Mouse (Mus musculus) lung, postnatal 14 days (tissue): Measurements from ENCODE around the gene Usp21.

ENCODE experiments used
- DNase-seq: peaks from one replicate; pipeline ENCODE4 v3.0.0; 2021

Usp21 gene

GRCm38 (mm10) chr1:171239992-171240744 is 47.6 kb downstream of the Usp21 start:
- DNase-seq = no peak

GRCm38 (mm10) chr1:171238463-171238862 is 49.3 kb downstream of the Usp21 start:
- peak; percentile 73 for DNase-seq

GRCm38 (mm10) chr1:171237438-171237837 is 50.4 kb downstream of the Usp21 start:
- DNase-seq = no peak

- no peak for DNase-seq
Observed at GRCm38 (mm10) chr1:171235791-171236190, 52.0 kb downstream of the Usp21 start.

DNA sequence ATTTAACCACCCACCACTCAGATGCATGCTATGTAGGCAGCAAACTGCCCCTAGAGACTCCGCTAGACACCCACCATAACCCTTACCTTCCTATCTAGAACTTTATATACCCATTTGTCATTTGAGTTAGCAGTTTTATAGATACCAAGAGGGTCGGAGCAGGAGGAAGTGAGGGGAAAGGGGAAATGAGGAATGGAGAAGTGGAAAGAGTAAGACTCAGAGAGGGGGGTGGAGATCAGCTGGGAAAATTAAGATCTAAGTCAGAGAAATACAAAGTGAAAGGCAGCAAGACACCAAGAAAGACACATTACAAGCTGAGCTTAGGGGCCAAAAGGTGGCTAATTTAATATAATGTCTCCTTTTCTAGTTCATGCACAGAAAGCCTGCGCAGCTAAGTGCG is 53.3 kb downstream of the Usp21 start:
- no peak for DNase-seq

DNA sequence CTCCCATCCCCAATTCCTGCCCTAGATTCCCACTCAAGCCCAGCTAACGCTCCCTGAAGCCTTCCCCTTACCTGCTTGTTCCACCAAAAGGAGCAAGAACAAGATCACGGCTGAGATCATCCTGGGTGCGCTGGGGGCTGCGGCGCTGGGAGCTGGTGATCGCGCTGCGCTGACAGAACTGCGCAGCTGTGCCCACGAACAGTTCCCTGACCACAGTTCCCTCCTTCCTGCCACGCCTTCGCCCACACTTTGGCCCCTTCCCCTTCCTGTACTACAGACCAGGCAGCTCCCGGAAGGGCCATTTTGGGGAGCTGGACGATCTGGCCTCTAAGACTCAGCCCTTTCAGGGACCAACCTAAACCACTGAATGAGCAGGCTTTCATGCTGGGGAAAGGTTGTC is 53.7 kb downstream of the Usp21 start, which contains the start of gene Fcer1g:
Fcer1g (minus strand) TSS at position 240 of the 400 bp plus-strand sequence.
- DNase-seq = no peak

GRCm38 (mm10) chr1:171232800-171233730 is 54.7 kb downstream of the Usp21 start:
- no peak for DNase-seq

DNA sequence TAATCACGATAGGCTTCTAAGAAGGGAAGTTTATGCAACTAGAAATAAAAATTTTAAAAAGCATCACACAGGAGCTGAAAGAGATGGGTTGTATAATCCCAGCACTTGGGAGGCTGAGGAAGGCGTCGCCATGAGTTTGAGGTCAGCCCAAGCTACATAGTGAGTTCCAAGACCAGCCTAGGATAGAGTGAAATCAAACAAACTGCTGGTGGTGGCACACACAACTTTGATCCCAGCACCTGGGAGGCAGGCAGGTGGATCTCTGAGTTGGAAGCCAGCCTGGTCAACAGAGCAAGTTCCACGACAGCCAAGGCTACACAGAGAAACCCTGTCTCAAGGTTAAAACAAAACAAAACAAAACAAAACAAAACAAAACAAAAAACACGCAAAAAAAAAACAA is 55.4 kb downstream of the Usp21 start:
- no peak for DNase-seq
